Mouse (Mus musculus) heart, embryonic 10.5 days (tissue): ENCODE results near the gene Ppm1n. TPM values are rescaled to one million over a fixed set of nuclear protein-coding genes. Genes with fewer than 3 reads are reported as not detected.
A peak's percentile ranks its signal among the peaks of the same experiment; 100 is the strongest.
"Not testable (repeated sequence)": the region's sequence is repeated elsewhere in the genome, so short reads cannot be mapped to it uniquely, and the experiment has no call there.

ENCODE experiments used
- DNase-seq: peaks from one replicate; pipeline ENCODE4 v3.0.0-alpha.2; 2017; ENCODE audit warnings: low spot score
- H3K27ac ChIP-seq: fragments of 300-500 bp; sonication (generic); 2 replicates; pipeline ENCODE4 v1.5.1; 2016; ENCODE audit warnings: mild to moderate bottlenecking
- H3K27me3 ChIP-seq: fragments of 300-500 bp; sonication (generic); 2 replicates; pipeline ENCODE4 v1.6.1; 2016; ENCODE audit warnings: mild to moderate bottlenecking; ENCODE audit not compliant: poor library complexity, insufficient read depth, severe bottlenecking
- H3K36me3 ChIP-seq: fragments of 300-500 bp; sonication (generic); 2 replicates; pipeline ENCODE4 v1.6.1; 2016; ENCODE audit warnings: mild to moderate bottlenecking, moderate library complexity
- H3K4me1 ChIP-seq: fragments of 300-500 bp; sonication (generic); 2 replicates; pipeline ENCODE4 v1.6.1; 2016; ENCODE audit warnings: mild to moderate bottlenecking
- H3K4me3 ChIP-seq: fragments of 300-500 bp; sonication (generic); 2 replicates; pipeline ENCODE4 v1.5.1; 2016; ENCODE audit warnings: mild to moderate bottlenecking, moderate library complexity
- H3K9me3 ChIP-seq: fragments of 300-500 bp; sonication (generic); 2 replicates; pipeline ENCODE4 v1.6.1; 2016; ENCODE audit warnings: mild to moderate bottlenecking, moderate library complexity
- WGBS: fragments of 180-500 bp; shearing (Covaris S2); methylation state at CpG from one replicate; pipeline ENCODE4 v1.1.7; 2016; 5-methylcytosine and 5-hydroxymethylcytosine counted together
- polyA plus RNA-seq: library from polyadenylated mRNA; unstranded; fragments of >200 nt; fragmentation: Nextera tagmentation; extraction: Ambion mirVana; gene quantifications from 2 replicates; pipeline ENCODE4 v1.2.1, GENCODE M21; 2016

Gene Ppm1n
- polyA plus RNA-seq, 1 experiment from 2014 or later, result 0.13 TPM

DNA sequence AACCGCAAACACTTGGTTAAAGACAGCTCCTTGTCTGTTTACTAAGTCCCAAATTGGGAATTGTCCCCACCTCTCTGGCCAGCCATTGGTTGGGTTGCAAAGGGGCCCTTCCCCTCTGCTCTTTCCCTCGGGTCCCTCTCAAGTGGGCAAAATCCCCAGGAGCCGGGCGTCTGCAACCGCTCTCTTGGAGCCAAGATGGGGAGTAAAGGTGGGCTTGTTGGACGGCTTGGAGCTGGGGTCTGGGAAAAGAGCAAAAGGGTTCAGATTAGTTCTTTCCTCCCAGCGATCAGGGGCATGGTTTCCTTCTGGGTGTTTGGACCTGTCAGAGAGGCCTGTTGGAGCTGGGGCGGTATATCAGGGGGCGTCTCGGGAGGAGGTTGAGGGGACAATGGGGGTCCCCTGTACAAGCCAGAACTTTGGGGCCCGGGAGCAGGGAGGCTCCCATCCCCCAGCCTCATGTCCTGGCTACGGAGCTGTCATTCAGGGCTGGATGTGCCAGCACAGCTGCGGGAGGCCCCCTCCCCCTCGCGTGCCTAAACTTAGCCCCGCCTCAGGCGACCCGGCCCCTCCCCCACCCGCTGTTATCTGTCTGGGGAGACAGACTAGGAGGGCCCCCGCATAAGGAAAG is 11.2 kb upstream of the Ppm1n start:
- WGBS, result 0% methylated on average over 20 of the region's 20 CpGs
- DNase-seq, result peak; percentile 91
- H3K9me3 ChIP-seq, result no peaks in the 10 kb centered on the region
- peaks cover 29% of the 10 kb centered on the region for H3K4me1 ChIP-seq
- H3K27me3 ChIP-seq, result no peaks in the 10 kb centered on the region
- H3K4me3 ChIP-seq, result peak overlapping the region; percentile 72
- no peaks in the 10 kb centered on the region for H3K36me3 ChIP-seq
- peak overlapping the region; percentile 87 for H3K27ac ChIP-seq

DNA sequence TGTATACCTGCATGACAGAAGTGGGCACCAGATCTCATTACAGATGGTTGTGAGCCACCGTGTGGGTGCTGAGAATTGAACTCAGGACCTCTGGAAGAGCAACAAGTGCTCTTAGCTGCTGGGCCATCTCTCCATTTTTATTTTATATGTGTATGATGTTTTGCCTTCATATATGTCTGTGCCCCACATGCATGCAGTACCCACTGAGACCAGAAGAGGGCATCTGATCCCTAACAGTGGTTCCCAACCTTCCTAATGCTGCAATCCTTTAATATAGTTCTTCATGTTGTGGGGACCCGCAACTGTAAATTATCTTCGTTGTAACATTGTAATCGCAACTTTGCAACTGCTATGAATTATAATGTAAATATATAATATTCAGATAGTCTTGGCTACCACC is 4.9 kb upstream of the Ppm1n start:
- Histone ChIP-seq H3K36me3 (no peaks in the 10 kb centered on the region), H3K27ac (no peak overlapping the region), H3K27me3 (peaks cover 41% of the 10 kb centered on the region), H3K9me3 (no peaks in the 10 kb centered on the region), H3K4me3 (no peak overlapping the region), H3K4me1 (peaks cover 9% of the 10 kb centered on the region)
- WGBS, result 22% methylated on average over 4 of the region's 4 CpGs
- DNase-seq, result no peak

DNA sequence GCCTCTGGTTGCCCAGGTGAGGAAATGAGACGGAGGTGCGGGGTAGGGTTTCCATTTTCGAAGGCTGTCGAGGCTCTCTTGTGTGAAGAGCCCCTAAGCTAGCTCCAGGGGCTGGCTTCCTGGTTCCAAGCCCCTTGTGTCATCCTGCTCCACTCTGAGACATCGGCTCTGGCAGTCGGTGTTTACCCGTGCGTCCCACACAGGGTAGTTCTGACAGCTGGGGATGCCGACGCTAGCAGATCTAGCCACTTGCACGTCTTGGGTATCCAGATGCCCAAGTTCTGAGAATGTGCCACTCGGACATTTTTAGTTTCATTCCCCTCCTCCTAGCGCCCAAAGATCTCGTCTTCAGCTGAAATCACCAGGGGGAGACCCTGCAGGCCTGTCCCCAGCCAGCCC is 3.5 kb upstream of the Ppm1n start:
- H3K36me3 ChIP-seq, result no peaks in the 10 kb centered on the region
- WGBS, result 38% methylated on average over 14 of the region's 14 CpGs
- peaks cover 18% of the 10 kb centered on the region for H3K4me1 ChIP-seq
- H3K9me3 ChIP-seq, result no peaks in the 10 kb centered on the region
- no peak for DNase-seq
- H3K27ac ChIP-seq, result no peak overlapping the region
- H3K27me3 ChIP-seq, result peaks cover 55% of the 10 kb centered on the region
- peak overlapping the region; percentile 67; the same call in 1 of the 2 replicates for H3K4me3 ChIP-seq

DNA sequence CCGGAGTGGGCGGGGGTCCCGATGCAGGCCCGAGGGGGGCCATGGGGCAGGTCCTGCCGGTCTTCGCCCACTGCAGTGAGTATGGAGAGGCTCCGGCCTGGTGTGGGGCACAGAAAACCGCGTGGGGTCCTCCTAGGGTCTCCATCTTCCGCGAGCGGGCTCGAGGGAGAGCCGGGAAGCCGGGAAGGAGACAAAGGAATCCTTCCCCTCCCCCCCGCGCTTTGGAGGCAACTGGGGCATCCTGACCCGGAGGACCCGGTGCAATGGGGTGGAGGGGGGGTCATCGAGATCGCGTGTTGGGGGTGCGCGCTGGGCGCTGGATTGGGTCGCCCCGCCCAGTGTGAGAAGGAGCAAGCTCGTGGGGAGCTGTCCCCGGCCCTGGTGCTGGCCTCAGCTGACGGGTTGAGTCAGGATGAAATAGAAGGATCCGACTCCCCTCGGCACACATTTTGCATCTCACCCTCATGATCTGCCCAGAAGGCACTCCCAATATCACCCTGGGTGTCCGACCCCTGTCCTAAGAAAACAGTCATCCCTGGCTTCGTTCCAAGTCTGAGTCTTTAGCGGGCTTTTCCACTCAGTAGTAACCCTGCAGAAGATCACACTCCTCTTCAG is 3.0 kb upstream of the Ppm1n start:
- H3K27me3 ChIP-seq, result peaks cover 60% of the 10 kb centered on the region

DNA sequence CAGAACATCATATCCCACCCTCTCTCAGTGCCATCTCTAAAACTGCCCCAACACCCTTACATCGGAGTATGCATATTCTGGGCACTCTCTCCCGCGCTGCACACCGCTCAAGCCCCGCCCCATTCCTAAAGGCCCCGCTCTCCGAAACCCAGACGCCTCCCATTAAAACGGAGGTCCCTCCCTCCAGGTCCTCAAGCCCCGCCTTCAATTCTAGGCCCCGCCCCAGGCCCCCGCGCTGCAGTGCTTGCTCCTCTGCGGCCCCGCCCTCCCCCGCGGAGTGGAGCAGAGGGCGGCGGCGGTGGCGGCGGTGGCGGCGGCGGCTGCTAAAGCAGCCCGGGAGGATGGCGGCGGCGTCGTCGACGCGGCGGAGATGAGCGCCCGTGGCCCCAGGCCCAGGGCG is 2.5 kb upstream of the Ppm1n start, which contains the start of gene Rtn2:
TSS of gene Rtn2 (plus strand) at position 240 of the 400 bp plus-strand sequence.
- peaks cover 65% of the 10 kb centered on the region for H3K27me3 ChIP-seq
- H3K27ac ChIP-seq, result peak within 1 kb of the TSS; percentile 65
- peak; percentile 95 for DNase-seq
- H3K4me1 ChIP-seq, result peaks cover 18% of the 10 kb centered on the region
- H3K4me3 ChIP-seq, result peak within 1 kb of the TSS; percentile 67
- no peaks in the 10 kb centered on the region for H3K36me3 ChIP-seq
- WGBS, result 2% methylated on average over 37 of the region's 37 CpGs
- no peaks in the 10 kb centered on the region for H3K9me3 ChIP-seq

More for the DNA sequence above, 3.0 kb upstream of the Ppm1n start:
- no peaks in the 10 kb centered on the region for H3K9me3 ChIP-seq
- 2% methylated on average over 33 of the region's 35 CpGs for WGBS
- peak overlapping the region; percentile 67 for H3K4me3 ChIP-seq
- H3K27ac ChIP-seq, result peak overlapping the region; percentile 65
- H3K36me3 ChIP-seq, result no peaks in the 10 kb centered on the region
- H3K4me1 ChIP-seq, result peaks cover 18% of the 10 kb centered on the region
- no peak for DNase-seq

DNA sequence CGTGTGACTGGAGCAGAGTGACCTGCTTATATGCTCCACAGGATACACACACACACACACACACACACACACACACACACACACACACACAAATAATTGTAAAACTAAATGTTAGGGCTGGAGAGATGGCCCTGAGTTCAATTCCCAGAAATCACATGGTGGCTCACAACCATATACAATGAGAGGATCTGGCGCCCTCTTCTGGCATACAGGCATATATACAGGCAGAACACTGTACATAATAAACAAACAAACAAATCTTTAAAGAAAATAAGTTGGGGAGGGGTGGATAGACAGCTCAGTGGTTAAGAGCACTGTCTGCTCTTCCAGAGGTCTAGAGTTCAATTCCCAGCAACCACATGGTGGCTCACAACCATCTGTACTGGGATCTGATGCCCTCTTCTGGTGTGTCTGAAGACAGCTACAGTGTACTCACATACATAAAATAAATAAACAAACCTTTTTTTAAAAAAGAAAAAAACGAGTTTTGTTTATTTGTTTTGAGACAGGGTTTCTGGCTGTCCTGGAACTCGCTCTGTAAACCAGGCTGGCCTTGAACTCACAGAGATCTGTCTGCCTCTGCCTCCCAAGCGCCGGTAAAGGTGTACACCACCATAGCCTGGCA is 1.9 kb upstream of the Ppm1n start:
- Histone ChIP-seq H3K4me1 (peaks cover 18% of the 10 kb centered on the region), H3K27me3 (peaks cover 70% of the 10 kb centered on the region), H3K4me3 (peak overlapping the region; percentile 67)
- not testable (repeated sequence) for H3K9me3 ChIP-seq, DNase-seq, H3K36me3 ChIP-seq, H3K27ac ChIP-seq
- WGBS, result 34% methylated on average over 6 of the region's 6 CpGs

DNA sequence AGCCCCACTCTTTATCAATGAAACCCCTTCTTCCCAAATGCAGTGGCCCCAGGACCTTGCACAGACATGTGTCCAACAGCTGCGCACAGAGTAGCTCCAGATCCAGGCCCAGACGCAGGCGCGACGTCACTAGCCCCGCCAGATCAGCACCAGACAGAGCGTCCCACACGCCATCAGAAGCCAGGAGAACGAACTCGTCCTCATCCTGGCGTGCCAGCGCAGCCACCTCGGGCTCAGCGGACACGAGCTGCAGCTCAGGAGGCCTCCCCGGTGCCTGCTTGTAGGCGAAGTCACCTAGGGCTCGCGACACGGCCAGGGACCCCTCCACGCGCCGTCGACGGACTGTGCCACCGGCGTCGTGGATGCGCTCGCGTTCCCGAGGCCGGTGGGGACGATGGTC is 812 bp downstream of the Ppm1n start:
- H3K27me3 ChIP-seq, result peaks cover 67% of the 10 kb centered on the region
- peaks cover 18% of the 10 kb centered on the region for H3K4me1 ChIP-seq
- H3K4me3 ChIP-seq, result peak overlapping the region; percentile 57
- 3% methylated on average over 34 of the region's 34 CpGs for WGBS
- no peak for DNase-seq
- H3K9me3 ChIP-seq, result no peaks in the 10 kb centered on the region
- no peaks in the 10 kb centered on the region for H3K36me3 ChIP-seq
- 0 out of 2 replicates have a peak overlapping the region, but pooled peaks have one; percentile 23 for H3K27ac ChIP-seq

DNA sequence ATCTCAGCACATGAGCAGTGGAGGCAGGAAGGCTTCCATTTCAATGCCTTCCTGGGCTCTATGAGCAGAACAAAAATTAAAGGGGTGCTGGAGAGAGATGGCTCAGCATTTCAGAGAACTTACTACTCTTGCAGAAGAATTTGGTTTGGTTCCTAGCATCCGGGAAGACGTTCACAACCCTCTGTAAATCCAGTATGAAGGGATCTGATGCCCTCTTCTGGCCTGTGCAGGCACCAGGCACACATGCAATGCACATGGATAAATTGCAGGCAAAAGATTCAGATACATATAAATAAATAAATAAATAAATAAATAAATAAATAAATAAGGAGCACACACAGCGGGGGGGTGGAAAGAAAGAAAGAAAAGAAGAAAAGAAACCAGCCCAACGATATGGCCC is 3.6 kb downstream of the Ppm1n start:
- H3K9me3 ChIP-seq, result no peaks in the 10 kb centered on the region
- 46% methylated on average over 4 of the region's 4 CpGs for WGBS
- no peak for DNase-seq
- no peaks in the 10 kb centered on the region for H3K36me3 ChIP-seq
- peaks cover 44% of the 10 kb centered on the region for H3K27me3 ChIP-seq
- H3K4me3 ChIP-seq, result no peak overlapping the region
- no peak overlapping the region for H3K27ac ChIP-seq
- H3K4me1 ChIP-seq, result peaks cover 10% of the 10 kb centered on the region

DNA sequence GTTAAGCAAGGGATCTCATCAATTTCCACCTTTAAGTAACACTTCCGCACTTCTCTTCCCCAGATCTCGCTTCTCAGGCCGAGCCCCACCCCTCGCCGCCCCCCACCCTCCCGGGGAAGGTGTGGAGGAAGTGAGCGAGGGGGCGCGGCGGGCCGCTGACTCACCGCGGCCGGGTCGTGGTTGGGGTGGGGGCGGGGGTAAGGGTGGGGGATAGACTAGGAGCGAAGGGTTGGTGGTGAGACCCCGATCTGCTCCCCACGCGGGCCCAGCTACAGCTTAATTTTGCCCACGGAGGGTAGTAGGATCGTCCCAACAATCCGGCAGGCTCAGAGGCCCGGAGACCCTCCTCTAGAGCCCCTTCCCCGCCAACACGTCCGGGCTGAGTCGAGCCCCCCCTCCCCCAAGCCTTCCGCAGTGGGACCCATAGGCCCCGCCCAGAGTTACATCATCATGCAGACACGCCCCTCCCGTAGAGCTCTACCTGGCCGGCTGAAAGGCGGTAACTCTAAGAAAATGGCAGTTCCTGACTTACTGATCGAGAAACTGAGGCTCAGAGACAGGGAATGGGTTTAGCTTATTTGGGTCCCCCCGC is 7.6 kb downstream of the Ppm1n start:
- Histone ChIP-seq H3K4me1 (peaks cover 26% of the 10 kb centered on the region), H3K4me3 (peak overlapping the region; percentile 89), H3K9me3 (no peaks in the 10 kb centered on the region), H3K36me3 (peaks cover 11% of the 10 kb centered on the region), H3K27ac (peak overlapping the region; percentile 98), H3K27me3 (peaks cover 5% of the 10 kb centered on the region; the same call in 1 of the 2 replicates)
- under 1% methylated on average over 34 of the region's 36 CpGs for WGBS
- peak; percentile 95 for DNase-seq

DNA sequence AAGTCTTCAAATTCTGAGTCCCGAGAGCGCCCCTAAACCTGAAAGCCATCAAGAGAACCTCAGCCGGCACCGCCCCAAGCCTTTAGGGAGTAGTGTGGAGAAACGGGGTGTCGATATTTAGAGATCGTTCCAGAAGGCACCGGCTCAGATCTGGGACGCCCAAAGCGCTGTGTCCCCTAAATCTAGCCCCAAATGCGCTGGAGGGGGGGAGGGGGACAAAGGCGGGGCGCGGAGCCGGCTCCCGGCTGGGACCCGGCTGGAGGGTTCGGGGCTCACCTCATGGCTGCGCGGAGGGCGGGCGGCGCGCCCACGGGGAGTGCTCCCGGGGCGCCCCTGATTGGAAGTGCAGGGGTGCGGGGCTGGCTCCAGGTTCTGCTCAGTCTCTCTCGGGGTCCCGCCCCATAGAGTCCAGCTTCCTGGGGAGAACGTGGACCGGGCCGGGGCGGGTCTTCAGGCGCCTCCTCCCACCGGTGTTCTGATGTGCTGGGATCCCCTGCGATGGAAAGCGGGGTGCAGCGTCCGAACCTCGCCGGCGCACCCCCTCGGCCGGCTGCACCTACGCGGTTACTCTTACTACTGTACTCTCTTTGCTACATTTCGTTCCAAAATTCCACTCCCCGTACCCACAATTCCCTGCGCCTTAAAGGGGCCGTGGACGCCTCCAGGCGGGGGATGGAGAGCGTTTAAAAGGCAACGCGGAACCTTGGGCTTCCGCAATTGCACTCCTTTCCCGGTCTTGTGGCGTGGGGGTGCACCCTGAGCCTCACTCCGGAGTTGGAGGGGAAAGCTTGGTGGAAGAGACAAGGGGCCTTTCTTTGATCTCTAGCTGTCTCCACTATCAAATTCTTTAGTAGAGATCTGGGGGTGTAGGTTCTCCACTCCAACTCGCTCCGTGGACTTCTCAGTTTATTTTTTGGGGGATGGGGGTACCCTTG is 8.4 kb downstream of the Ppm1n start, which contains the start of gene Vasp:
TSS of gene Vasp (minus strand) at position 580 of the 935 bp plus-strand sequence.
- H3K9me3 ChIP-seq, result no peaks in the 10 kb centered on the region
- DNase-seq, result peak; percentile 94
- H3K36me3 ChIP-seq, result peaks cover 11% of the 10 kb centered on the region
- H3K27ac ChIP-seq, result peak within 1 kb of the TSS; percentile 98
- H3K4me1 ChIP-seq, result peaks cover 34% of the 10 kb centered on the region
- WGBS, result under 1% methylated on average over 61 of the region's 62 CpGs
- H3K27me3 ChIP-seq, result no peaks in the 10 kb centered on the region
- H3K4me3 ChIP-seq, result peak within 1 kb of the TSS; percentile 89

DNA sequence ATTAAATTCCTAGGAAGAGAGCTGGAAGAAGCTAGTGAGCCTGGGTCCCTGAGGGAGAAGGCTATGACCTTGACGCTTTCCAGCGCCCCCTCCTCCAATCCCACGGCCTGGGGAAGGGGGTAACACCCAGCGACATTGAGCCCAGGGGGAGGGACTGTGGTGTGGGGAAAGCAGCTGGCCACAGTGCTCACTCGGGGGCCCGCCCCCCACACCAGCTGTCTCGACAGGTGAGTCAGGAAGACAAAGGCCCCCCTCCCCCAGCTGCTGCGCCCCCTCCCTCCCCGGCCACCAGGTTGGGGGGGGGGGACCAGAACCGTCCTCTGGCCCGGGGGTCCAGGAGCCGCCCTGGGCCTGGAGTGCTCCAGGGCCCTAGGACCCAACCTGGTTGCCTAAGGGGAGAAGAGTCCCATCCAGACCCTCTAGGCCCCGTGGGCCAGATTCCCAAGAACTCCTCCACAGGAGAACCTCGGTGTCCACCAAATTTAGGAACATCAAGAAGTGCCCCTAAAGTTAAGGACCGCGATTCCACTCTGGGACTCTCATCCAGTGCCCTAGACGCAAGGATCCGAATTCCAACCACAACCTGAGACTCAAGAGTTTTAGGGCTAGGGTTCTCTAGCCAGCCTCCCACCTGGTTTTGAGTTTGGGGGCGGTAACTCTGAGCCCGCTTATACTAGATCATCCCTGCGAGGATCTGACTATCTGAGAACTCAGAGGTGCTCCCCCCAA is 9.2 kb downstream of the Ppm1n start:
- H3K27me3 ChIP-seq, result no peaks in the 10 kb centered on the region
- peak overlapping the region; percentile 98 for H3K27ac ChIP-seq
- peaks cover 20% of the 10 kb centered on the region for H3K36me3 ChIP-seq
- H3K4me1 ChIP-seq, result peaks cover 42% of the 10 kb centered on the region
- 0% methylated on average over 21 of the region's 21 CpGs for WGBS
- H3K9me3 ChIP-seq, result no peaks in the 10 kb centered on the region
- H3K4me3 ChIP-seq, result peak overlapping the region; percentile 89
- DNase-seq, result peak; percentile 90
